Mouse (Mus musculus): ENCODE data around the gene Tcf3.

DNA sequence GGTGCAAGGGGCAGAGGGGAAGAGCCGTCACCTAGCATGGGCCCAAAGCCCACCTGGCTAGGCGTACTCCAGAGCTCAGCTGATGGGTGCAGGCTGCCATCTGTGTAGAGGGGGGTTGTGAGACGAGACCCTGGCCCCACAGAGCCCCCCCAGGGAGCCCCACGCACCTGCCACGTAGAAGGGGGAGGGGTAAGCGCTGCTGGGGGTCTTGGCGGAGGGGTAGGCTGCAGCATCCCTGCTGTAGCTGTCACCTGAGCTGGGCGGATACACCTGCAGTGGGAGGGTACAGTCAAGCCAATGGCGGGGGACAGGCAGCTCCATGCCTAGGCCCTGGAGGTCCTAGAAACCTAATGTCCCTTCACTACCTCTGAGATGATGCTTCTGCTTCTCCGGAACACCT lies 16.1 kb downstream of the Tcf3 start:
- TF ChIP-seq GATA1 (IDR thresholded peaks at IDR 0.05; ENCODE audit: borderline replicate concordance, low read length): no peak
- TF ChIP-seq FLI1 (IDR thresholded peaks at IDR 0.05; ENCODE audit: low read length): no peak
